Mouse (Mus musculus): ENCODE data around the gene H2-Q2. TPM values are rescaled to one million over a fixed set of nuclear protein-coding genes. Genes with fewer than 3 reads are reported as not detected.
"Not testable (repeated sequence)": the region's sequence is repeated elsewhere in the genome, so short reads cannot be mapped to it uniquely, and the experiment has no call there.

Gene H2-Q2
- total and polyA plus RNA-seq, 2 experiments from 2014 or later: 0.22 TPM; not detected in 1

GRCm38 (mm10) chr17:35325124-35325523, 16.9 kb upstream of the H2-Q2 start:
- peak; percentile 34 for TF ChIP-seq CTCF (IDR thresholded peaks at IDR 0.05; ENCODE audit: low read depth)
- H3K4me1 ChIP-seq (ENCODE audit: control insufficient read depth, insufficient read depth); H3K36me3 ChIP-seq (replicated peaks; ENCODE audit: control insufficient read depth, insufficient read depth, low read length); H3K9ac ChIP-seq (replicated peaks; ENCODE audit: low read depth, low read length); H3K9me3 ChIP-seq (replicated peaks; ENCODE audit: control insufficient read depth, low read length); H3K4me3 ChIP-seq (ENCODE audit: low read depth, low read length); H3K27ac ChIP-seq (ENCODE audit: low read depth); DNase-seq (ENCODE audit: low spot score); H3K4me2 ChIP-seq (ENCODE audit: low read depth, low read length); ATAC-seq (ENCODE audit: insufficient read depth, low read depth): not testable (repeated sequence)
- H3K27me3 ChIP-seq (ENCODE audit: control insufficient read depth, insufficient read depth, low read length): peaks cover 14% of the 10 kb centered on the region
- WGBS: 60% methylated on average over 1 of the region's 1 CpGs

- not testable (repeated sequence) for H3K36me3 ChIP-seq (replicated peaks; ENCODE audit: control insufficient read depth, insufficient read depth, low read length); H3K27me3 ChIP-seq (ENCODE audit: control insufficient read depth, insufficient read depth, low read length); H3K4me3 ChIP-seq (ENCODE audit: low read depth, low read length); ATAC-seq (ENCODE audit: insufficient read depth, low read depth); H3K4me2 ChIP-seq (ENCODE audit: low read depth, low read length); H3K9me3 ChIP-seq (replicated peaks; ENCODE audit: control insufficient read depth, low read length); H3K4me1 ChIP-seq (ENCODE audit: control insufficient read depth, insufficient read depth); DNase-seq (ENCODE audit: low spot score); H3K27ac ChIP-seq (ENCODE audit: low read depth); H3K9ac ChIP-seq (replicated peaks; ENCODE audit: low read depth, low read length)
Measured at GRCm38 (mm10) chr17:35326000-35326399, 16.0 kb upstream of the H2-Q2 start.

- H3K27me3 ChIP-seq (ENCODE audit: control insufficient read depth, insufficient read depth, low read length); H3K4me3 ChIP-seq (ENCODE audit: low read depth, low read length); H3K4me1 ChIP-seq (ENCODE audit: control insufficient read depth, insufficient read depth); DNase-seq (ENCODE audit: low spot score); H3K9me3 ChIP-seq (replicated peaks; ENCODE audit: control insufficient read depth, low read length); ATAC-seq (ENCODE audit: insufficient read depth, low read depth); H3K27ac ChIP-seq (ENCODE audit: low read depth); H3K4me2 ChIP-seq (ENCODE audit: low read depth, low read length); H3K36me3 ChIP-seq (replicated peaks; ENCODE audit: control insufficient read depth, insufficient read depth, low read length); H3K9ac ChIP-seq (replicated peaks; ENCODE audit: low read depth, low read length): not testable (repeated sequence)
- 44% methylated on average over 3 of the region's 3 CpGs for WGBS
Measured at GRCm38 (mm10) chr17:35329714-35330113, 12.3 kb upstream of the H2-Q2 start.

GRCm38 (mm10) chr17:35331546-35331945, 10.5 kb upstream of the H2-Q2 start:
- not testable (repeated sequence) for H3K27ac ChIP-seq (ENCODE audit: low read depth); ATAC-seq (ENCODE audit: insufficient read depth, low read depth); DNase-seq (ENCODE audit: low spot score)

GRCm38 (mm10) chr17:35342711-35343476, 852 bp downstream of the H2-Q2 start:
- DNase-seq (ENCODE audit: low spot score) (no peak), ATAC-seq (ENCODE audit: insufficient read depth, low read depth) (no peak)
- H3K27me3 ChIP-seq (ENCODE audit: control insufficient read depth, insufficient read depth, low read length): peaks cover 33% of the 10 kb centered on the region
- H3K27ac ChIP-seq (ENCODE audit: low read depth): no peak overlapping the region
- no peaks in the 10 kb centered on the region for H3K9me3 ChIP-seq (replicated peaks; ENCODE audit: control insufficient read depth, low read length)
- no peaks in the 10 kb centered on the region for H3K36me3 ChIP-seq (replicated peaks; ENCODE audit: control insufficient read depth, insufficient read depth, low read length)
- H3K4me1 ChIP-seq (ENCODE audit: control insufficient read depth, insufficient read depth): no peaks in the 10 kb centered on the region
- H3K9ac ChIP-seq (replicated peaks; ENCODE audit: low read depth, low read length): no peak overlapping the region
- TF ChIP-seq EP300 (IDR thresholded peaks at IDR 0.05; ENCODE audit: low read depth): no peak
- no peak for TF ChIP-seq CTCF (IDR thresholded peaks at IDR 0.05; ENCODE audit: low read depth)
- H3K4me2 ChIP-seq (ENCODE audit: low read depth, low read length): peak overlapping the region; percentile 59
- peak overlapping the region; percentile 39 for H3K4me3 ChIP-seq (ENCODE audit: low read depth, low read length)
- 4% methylated on average over 44 of the region's 46 CpGs for WGBS

More at GRCm38 (mm10) chr17:35331546-35331945, 10.5 kb upstream of the H2-Q2 start:
- 40% methylated on average over 6 of the region's 6 CpGs for WGBS
- H3K36me3 ChIP-seq (replicated peaks; ENCODE audit: control insufficient read depth, insufficient read depth, low read length); H3K4me1 ChIP-seq (ENCODE audit: control insufficient read depth, insufficient read depth); H3K4me3 ChIP-seq (ENCODE audit: low read depth, low read length); H3K9ac ChIP-seq (replicated peaks; ENCODE audit: low read depth, low read length); H3K27me3 ChIP-seq (ENCODE audit: control insufficient read depth, insufficient read depth, low read length); H3K4me2 ChIP-seq (ENCODE audit: low read depth, low read length); H3K9me3 ChIP-seq (replicated peaks; ENCODE audit: control insufficient read depth, low read length): not testable (repeated sequence)

- not testable (repeated sequence) for ATAC-seq (ENCODE audit: insufficient read depth, low read depth); H3K9ac ChIP-seq (replicated peaks; ENCODE audit: low read depth, low read length); H3K36me3 ChIP-seq (replicated peaks; ENCODE audit: control insufficient read depth, insufficient read depth, low read length); H3K4me3 ChIP-seq (ENCODE audit: low read depth, low read length); H3K27ac ChIP-seq (ENCODE audit: low read depth); DNase-seq (ENCODE audit: low spot score); H3K9me3 ChIP-seq (replicated peaks; ENCODE audit: control insufficient read depth, low read length); H3K4me2 ChIP-seq (ENCODE audit: low read depth, low read length); H3K4me1 ChIP-seq (ENCODE audit: control insufficient read depth, insufficient read depth)
- H3K27me3 ChIP-seq (ENCODE audit: control insufficient read depth, insufficient read depth, low read length): peaks cover 15% of the 10 kb centered on the region
Measured at GRCm38 (mm10) chr17:35347659-35348058, 5.6 kb downstream of the H2-Q2 start.

- WGBS: 30% methylated on average over 6 of the region's 6 CpGs
- DNase-seq (ENCODE audit: low spot score); H3K9me3 ChIP-seq (replicated peaks; ENCODE audit: control insufficient read depth, low read length): not testable (repeated sequence)
Measured at GRCm38 (mm10) chr17:35353275-35353674, 11.2 kb downstream of the H2-Q2 start.

More at GRCm38 (mm10) chr17:35353275-35353674, 11.2 kb downstream of the H2-Q2 start:
- not testable (repeated sequence) for H3K4me2 ChIP-seq (ENCODE audit: low read depth, low read length); H3K9ac ChIP-seq (replicated peaks; ENCODE audit: low read depth, low read length); H3K4me3 ChIP-seq (ENCODE audit: low read depth, low read length); H3K27ac ChIP-seq (ENCODE audit: low read depth); H3K4me1 ChIP-seq (ENCODE audit: control insufficient read depth, insufficient read depth); H3K36me3 ChIP-seq (replicated peaks; ENCODE audit: control insufficient read depth, insufficient read depth, low read length); H3K27me3 ChIP-seq (ENCODE audit: control insufficient read depth, insufficient read depth, low read length); ATAC-seq (ENCODE audit: insufficient read depth, low read depth)

All from heart, postnatal 0 days (tissue).